Mouse (Mus musculus) small intestine, adult 2 months (tissue): ENCODE data around the gene Evc. TPM values are rescaled to one million over a fixed set of nuclear protein-coding genes. Genes with fewer than 3 reads are reported as not detected.

Experiments used
- H3K27ac ChIP-seq: fragments of 200-500 bp; 2 replicates; pipeline ENCODE4 v1.5.1; 2012; ENCODE audit warnings: low read depth, low read length, control low read depth, inconsistent platforms; ENCODE audit not compliant: insufficient read depth
- H3K27me3 ChIP-seq: fragments of 200-500 bp; 2 replicates; pipeline ENCODE4 v1.6.1; 2012; ENCODE audit warnings: mild to moderate bottlenecking, moderate library complexity, low read length, inconsistent platforms; ENCODE audit not compliant: control insufficient read depth, insufficient read depth
- H3K36me3 ChIP-seq: fragments of 200-500 bp; 2 replicates; pipeline ENCODE4 v1.6.1; 2012; ENCODE audit warnings: mild to moderate bottlenecking, low read length, control low read depth, inconsistent platforms; ENCODE audit not compliant: control insufficient read depth, insufficient read depth
- H3K4me1 ChIP-seq: fragments of 200-500 bp; 2 replicates; pipeline ENCODE4 v1.6.1; 2012; ENCODE audit warnings: low read length, inconsistent platforms, mixed read lengths; ENCODE audit not compliant: control insufficient read depth, insufficient read depth, insufficient read length
- H3K4me3 ChIP-seq: fragments of 200-500 bp; 2 replicates; pipeline ENCODE4 v1.5.1; 2012; ENCODE audit warnings: low read depth, mild to moderate bottlenecking, control low read depth, inconsistent platforms, low read length, moderate library complexity
- CTCF ChIP-seq: fragments of 200-500 bp; IDR thresholded peaks from 2 replicates; pipeline ENCODE4 v1.5.1; 2012; ENCODE audit warnings: low read depth, mild to moderate bottlenecking, control low read depth, inconsistent platforms, low read length, moderate library complexity, mixed read lengths; ENCODE audit not compliant: insufficient replicate concordance, insufficient read length; ENCODE audit errors: extremely low read depth
- POLR2A ChIP-seq: fragments of 200-500 bp; IDR thresholded peaks from 2 replicates; pipeline ENCODE4 v1.6.1; 2012; ENCODE audit warnings: low read depth, mild to moderate bottlenecking, control low read depth, inconsistent platforms, low read length, moderate library complexity
- WGBS: fragments of 180-500 bp; shearing (Covaris S2); methylation state at CpG from one replicate; pipeline ENCODE4 v1.1.7; 2018; 5-methylcytosine and 5-hydroxymethylcytosine counted together
- polyA plus RNA-seq: library from polyadenylated mRNA; depleted of rRNA; stranded (reverse); fragments of >200 nt; gene quantifications from 2 replicates; pipeline ENCODE4 v1.2.3, GENCODE M21; 2012; rRNA removed

Evc gene
- polyA plus RNA-seq, 1 experiment = 2.3 TPM

- H3K4me1 ChIP-seq = no peaks in the 10 kb centered on the region; the same call in 1 of the 2 replicates
- H3K27ac ChIP-seq = no peak overlapping the region
- TF ChIP-seq POLR2A = no peak
- TF ChIP-seq CTCF = no peak
- no peak overlapping the region for H3K4me3 ChIP-seq
- no peaks in the 10 kb centered on the region for H3K36me3 ChIP-seq
- 11% methylated on average over 13 of the region's 13 CpGs for WGBS
- peaks cover 33% of the 10 kb centered on the region for H3K27me3 ChIP-seq
Observed at GRCm38 (mm10) chr5:37244161-37244560, 92.5 kb downstream of the Evc start.

GRCm38 (mm10) chr5:37243169-37243886, 93.4 kb downstream of the Evc start:
- no peak overlapping the region for H3K4me3 ChIP-seq
- H3K27me3 ChIP-seq = peaks cover 33% of the 10 kb centered on the region
- no peaks in the 10 kb centered on the region for H3K36me3 ChIP-seq
- TF ChIP-seq CTCF (no peak), POLR2A (no peak)
- WGBS = 3% methylated on average over 19 of the region's 19 CpGs
- no peak overlapping the region for H3K27ac ChIP-seq
- no peaks in the 10 kb centered on the region; the same call in 1 of the 2 replicates for H3K4me1 ChIP-seq

GRCm38 (mm10) chr5:37242360-37243168, 94.1 kb downstream of the Evc start:
- H3K4me3 ChIP-seq = no peak overlapping the region; the same call in 1 of the 2 replicates
- no peak overlapping the region for H3K27ac ChIP-seq
- TF ChIP-seq POLR2A (no peak), CTCF (no peak)
- 16% methylated on average over 44 of the region's 44 CpGs for WGBS
- H3K36me3 ChIP-seq = no peaks in the 10 kb centered on the region
- no peaks in the 10 kb centered on the region; the same call in 1 of the 2 replicates for H3K4me1 ChIP-seq
- peaks cover 33% of the 10 kb centered on the region for H3K27me3 ChIP-seq

- 4% methylated on average over 56 of the region's 56 CpGs for WGBS
- Histone ChIP-seq H3K36me3 (no peaks in the 10 kb centered on the region), H3K27ac (no peak within 1 kb of the TSS), H3K27me3 (peaks cover 33% of the 10 kb centered on the region), H3K4me3 (peak within 1 kb of the TSS; percentile 23), H3K4me1 (no peaks in the 10 kb centered on the region; the same call in 1 of the 2 replicates)
- TF ChIP-seq POLR2A = no peak
- no peak for TF ChIP-seq CTCF
Observed at GRCm38 (mm10) chr5:37241651-37242151, 95.0 kb downstream of the Evc start, which contains the start of gene Crmp1. Gene Crmp1, plus strand, starts transcription at chr5:37241940.

- peaks cover 33% of the 10 kb centered on the region for H3K27me3 ChIP-seq
- peak overlapping the region; percentile 23 for H3K4me3 ChIP-seq
- H3K4me1 ChIP-seq = no peaks in the 10 kb centered on the region; the same call in 1 of the 2 replicates
- no peaks in the 10 kb centered on the region for H3K36me3 ChIP-seq
- no peak for TF ChIP-seq CTCF
- no peak for TF ChIP-seq POLR2A
- 21% methylated on average over 9 of the region's 9 CpGs for WGBS
- H3K27ac ChIP-seq = no peak overlapping the region
Observed at GRCm38 (mm10) chr5:37241224-37241623, 95.5 kb downstream of the Evc start.

GRCm38 (mm10) chr5:37240550-37240949, 96.1 kb downstream of the Evc start:
- WGBS = 5% methylated on average over 5 of the region's 5 CpGs
- H3K27me3 ChIP-seq = peaks cover 33% of the 10 kb centered on the region
- TF ChIP-seq CTCF (no peak), POLR2A (no peak)

More at GRCm38 (mm10) chr5:37240550-37240949, 96.1 kb downstream of the Evc start:
- no peaks in the 10 kb centered on the region for H3K4me1 ChIP-seq
- H3K36me3 ChIP-seq = no peaks in the 10 kb centered on the region
- H3K4me3 ChIP-seq = no peak overlapping the region
- H3K27ac ChIP-seq = no peak overlapping the region

Other genes with a start within 250 kb of the Evc start
- 0.79 and 1.1 TPM in 2 replicates for gene Crmp1, start 95.0 kb downstream of the Evc start, polyA plus RNA-seq
- gene Evc2, start 1.6 kb upstream of the Evc start, polyA plus RNA-seq = 2.7 and 4.6 TPM in 2 replicates